Mouse (Mus musculus): ENCODE data around the gene Gdap1l1.

Gene Gdap1l1

GRCm38 (mm10) chr2:163489725-163490291 is 51.5 kb downstream of the Gdap1l1 start:
- in situ Hi-C loops (cut with MboI; ENCODE audit: low pct_unique_long_range_greater_than_20kb in 1 of 2, low sequenced_read_pairs in 2 of 2, unreplicated experiment in 1 of 2): no loop called here

GRCm38 (mm10) chr2:163490656-163491055 is 52.4 kb downstream of the Gdap1l1 start:
- in situ Hi-C loops (cut with MboI; ENCODE audit: low pct_unique_long_range_greater_than_20kb in 1 of 2, low sequenced_read_pairs in 2 of 2, unreplicated experiment in 1 of 2): no loop called here

GRCm38 (mm10) chr2:163491351-163491750 is 53.1 kb downstream of the Gdap1l1 start:
- in situ Hi-C loops (cut with MboI; ENCODE audit: low pct_unique_long_range_greater_than_20kb in 1 of 2, low sequenced_read_pairs in 2 of 2, unreplicated experiment in 1 of 2): no loop called here

DNA sequence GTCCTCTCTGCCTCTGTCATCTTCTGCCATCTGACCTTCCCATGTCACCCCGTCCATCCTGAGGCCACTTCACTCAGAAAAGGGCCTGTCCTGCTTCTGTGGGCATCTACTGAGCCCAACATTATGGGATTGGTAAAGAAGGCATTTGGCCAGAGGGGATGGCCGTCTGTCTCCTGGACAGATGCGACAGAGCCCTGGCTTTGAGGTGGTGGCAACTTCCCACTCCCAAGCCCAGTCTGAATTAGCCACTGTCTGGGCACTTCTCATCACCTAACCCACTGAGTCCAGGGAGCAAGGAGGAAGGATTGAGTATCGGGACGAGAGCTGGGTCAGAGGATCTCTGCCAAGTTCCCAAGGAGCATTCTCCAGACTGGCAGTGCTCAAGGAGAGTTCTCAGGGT is 53.7 kb downstream of the Gdap1l1 start, which contains the start of gene R3hdml:
TSS of gene R3hdml (plus strand) at position 301 of the 400 bp plus-strand sequence.
- in situ Hi-C loops (cut with MboI; ENCODE audit: low pct_unique_long_range_greater_than_20kb in 1 of 2, low sequenced_read_pairs in 2 of 2, unreplicated experiment in 1 of 2): no loop called here

GRCm38 (mm10) chr2:163493031-163493430 is 54.8 kb downstream of the Gdap1l1 start:
- in situ Hi-C loops (cut with MboI; ENCODE audit: low pct_unique_long_range_greater_than_20kb in 1 of 2, low sequenced_read_pairs in 2 of 2, unreplicated experiment in 1 of 2): no loop called here

- in situ Hi-C loops (cut with MboI; ENCODE audit: low pct_unique_long_range_greater_than_20kb in 1 of 2, low sequenced_read_pairs in 2 of 2, unreplicated experiment in 1 of 2): no loop called here
Observed at GRCm38 (mm10) chr2:163493976-163494375, 55.7 kb downstream of the Gdap1l1 start.

DNA sequence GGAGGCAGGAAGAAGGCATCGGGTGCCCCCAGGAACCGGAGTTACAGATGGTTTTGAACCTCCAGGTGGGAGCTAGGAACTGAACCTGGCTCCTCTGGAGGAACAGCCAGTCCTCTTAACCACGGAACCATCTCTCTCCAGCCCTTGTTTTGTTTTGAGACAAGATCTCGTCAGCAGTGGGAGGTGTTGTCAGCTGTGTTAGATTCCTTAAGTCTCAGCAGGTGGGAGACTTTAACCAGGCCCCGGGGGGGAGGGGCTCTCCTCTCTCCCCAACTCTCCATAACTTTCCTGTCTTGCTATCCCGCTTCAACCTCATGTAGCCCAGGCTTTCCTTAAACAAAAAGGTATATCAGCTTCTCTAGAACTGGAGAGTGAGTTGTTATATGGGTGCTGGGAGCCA is 56.2 kb downstream of the Gdap1l1 start:
- in situ Hi-C loops (cut with MboI; ENCODE audit: low pct_unique_long_range_greater_than_20kb in 1 of 2, low sequenced_read_pairs in 2 of 2, unreplicated experiment in 1 of 2): no loop called here

GRCm38 (mm10) chr2:163502219-163502618 is 63.9 kb downstream of the Gdap1l1 start:
- in situ Hi-C loops (cut with MboI; ENCODE audit: low pct_unique_long_range_greater_than_20kb in 1 of 2, low sequenced_read_pairs in 2 of 2, unreplicated experiment in 1 of 2): no loop called here

DNA sequence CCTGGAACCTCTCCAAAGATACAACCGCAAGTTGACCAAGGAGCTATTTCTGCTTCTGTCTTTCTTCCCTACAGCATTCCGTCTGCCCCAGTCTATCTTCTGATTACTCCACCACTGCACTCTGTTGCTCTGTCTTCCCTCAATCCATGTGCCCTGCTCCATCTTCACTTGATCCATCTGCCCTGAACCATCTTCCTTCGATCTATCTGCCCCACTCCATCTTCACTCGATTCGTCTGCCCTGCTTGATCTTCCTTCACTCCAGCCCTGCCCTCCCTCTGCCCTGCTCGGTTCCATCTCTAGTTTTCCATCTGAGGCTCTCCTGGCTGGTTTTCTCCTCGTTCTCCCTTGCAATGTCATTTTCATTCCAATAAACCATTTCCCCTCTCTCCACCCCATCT is 64.9 kb downstream of the Gdap1l1 start:
- in situ Hi-C loops (cut with MboI; ENCODE audit: low pct_unique_long_range_greater_than_20kb in 1 of 2, low sequenced_read_pairs in 2 of 2, unreplicated experiment in 1 of 2): no loop called here
